Mouse (Mus musculus): ENCODE results near the gene Idh3a.
"Not testable (repeated sequence)": the region's sequence is repeated elsewhere in the genome, so short reads cannot be mapped to it uniquely, and the experiment has no call there.

Gene Idh3a

GRCm38 (mm10) chr9:54587863-54588262 lies 1.7 kb downstream of the Idh3a start:
- DNase-seq (ENCODE audit: extremely low spot score, low spot score): no peak

- DNase-seq (ENCODE audit: extremely low spot score, low spot score): not testable (repeated sequence)
Measured at GRCm38 (mm10) chr9:54593652-54594051, 7.5 kb downstream of the Idh3a start.

- DNase-seq (ENCODE audit: extremely low spot score, low spot score): no peak
Measured at GRCm38 (mm10) chr9:54596752-54597465, 10.8 kb downstream of the Idh3a start.

GRCm38 (mm10) chr9:54602386-54602785 lies 16.3 kb downstream of the Idh3a start:
- DNase-seq (ENCODE audit: extremely low spot score, low spot score): no peak

- DNase-seq (ENCODE audit: extremely low spot score, low spot score): no peak
Measured at GRCm38 (mm10) chr9:54602916-54603315, 16.8 kb downstream of the Idh3a start.

- no peak for DNase-seq (ENCODE audit: extremely low spot score, low spot score)
Measured at GRCm38 (mm10) chr9:54604131-54604654, 18.1 kb downstream of the Idh3a start.

GRCm38 (mm10) chr9:54604886-54605285 lies 18.8 kb downstream of the Idh3a start:
- peak; percentile 49 for DNase-seq (ENCODE audit: extremely low spot score, low spot score)

GRCm38 (mm10) chr9:54612781-54613191 lies 26.7 kb downstream of the Idh3a start:
- DNase-seq (ENCODE audit: extremely low spot score, low spot score): no peak

- DNase-seq (ENCODE audit: extremely low spot score, low spot score): peak; percentile 15
Measured at GRCm38 (mm10) chr9:54614182-54614850, 28.2 kb downstream of the Idh3a start.

- no peak for DNase-seq (ENCODE audit: extremely low spot score, low spot score)
Measured at GRCm38 (mm10) chr9:54627240-54627639, 41.1 kb downstream of the Idh3a start.

- no peak for DNase-seq (ENCODE audit: extremely low spot score, low spot score)
Measured at GRCm38 (mm10) chr9:54628752-54629151, 42.6 kb downstream of the Idh3a start.

- DNase-seq (ENCODE audit: extremely low spot score, low spot score): no peak
Measured at GRCm38 (mm10) chr9:54629613-54630261, 43.6 kb downstream of the Idh3a start.

GRCm38 (mm10) chr9:54630905-54631304 lies 44.8 kb downstream of the Idh3a start:
- DNase-seq (ENCODE audit: extremely low spot score, low spot score): no peak

GRCm38 (mm10) chr9:54633401-54633800 lies 47.3 kb downstream of the Idh3a start:
- DNase-seq (ENCODE audit: extremely low spot score, low spot score): no peak

GRCm38 (mm10) chr9:54637510-54638314 lies 51.6 kb downstream of the Idh3a start:
- DNase-seq (ENCODE audit: extremely low spot score, low spot score): no peak

- DNase-seq (ENCODE audit: extremely low spot score, low spot score): no peak
Measured at GRCm38 (mm10) chr9:54639192-54639591, 53.1 kb downstream of the Idh3a start.

GRCm38 (mm10) chr9:54641548-54641947 lies 55.4 kb downstream of the Idh3a start:
- no peak for DNase-seq (ENCODE audit: extremely low spot score, low spot score)

GRCm38 (mm10) chr9:54642149-54642548 lies 56.0 kb downstream of the Idh3a start:
- DNase-seq (ENCODE audit: extremely low spot score, low spot score): no peak

GRCm38 (mm10) chr9:54642556-54642955 lies 56.4 kb downstream of the Idh3a start:
- no peak for DNase-seq (ENCODE audit: extremely low spot score, low spot score)

GRCm38 (mm10) chr9:54643179-54643578 lies 57.0 kb downstream of the Idh3a start:
- no peak for DNase-seq (ENCODE audit: extremely low spot score, low spot score)

- no peak for DNase-seq (ENCODE audit: extremely low spot score, low spot score)
Measured at GRCm38 (mm10) chr9:54645530-54645929, 59.4 kb downstream of the Idh3a start.

Data from neural tube, embryonic 10.5 days (tissue).